8 mouse cellular contexts compared by ENCODE assay signal in the genomic region with DNA sequence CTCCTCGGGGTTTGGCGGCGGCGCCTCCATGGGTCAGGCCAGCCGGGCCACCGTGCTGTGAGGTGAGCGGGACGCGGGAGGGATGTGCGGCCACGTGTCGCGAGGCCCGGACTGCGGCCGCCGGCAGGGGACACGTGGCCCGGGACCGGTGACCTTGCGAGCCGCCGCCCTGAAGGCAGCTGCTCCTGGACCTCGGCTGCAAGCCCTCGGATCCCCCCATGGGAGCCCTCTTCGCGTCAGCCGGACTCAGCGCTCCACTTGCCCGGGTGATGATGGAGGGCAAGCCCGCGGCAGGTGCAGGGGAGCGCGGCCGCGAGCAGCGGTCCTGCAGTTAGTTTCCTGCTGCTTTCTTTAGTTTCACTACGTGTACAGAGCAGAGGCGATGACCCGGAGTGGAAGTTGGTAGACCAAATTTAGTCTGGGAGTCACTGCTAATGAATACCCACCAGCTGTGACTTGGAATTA. TPM values are rescaled to one million over a fixed set of nuclear protein-coding genes. Genes with fewer than 3 reads are reported as not detected.
A peak's percentile ranks its signal among the peaks of the same experiment; 100 is the strongest.
DNase-seq lines count a peak whose midpoint lies in the region; ATAC-seq lines count a peak whose summit lies in the region.

No protein-coding gene starts in this region.

- H3K27me3 ChIP-seq in forebrain, embryonic 15.5 days: no peaks in the 10 kb centered on the region
- H3K27me3 ChIP-seq in limb, embryonic 13.5 days: no peaks in the 10 kb centered on the region
- H3K27me3 ChIP-seq in neural tube, embryonic 13.5 days: no peaks in the 10 kb centered on the region

- under 1% methylated on average over 40 of the region's 40 CpGs for WGBS in forebrain, embryonic 15.5 days
- under 1% methylated on average over 40 of the region's 40 CpGs for WGBS in limb, embryonic 13.5 days
- under 1% methylated on average over 32 of the region's 40 CpGs for WGBS in neural tube, embryonic 13.5 days

- peak overlapping the region; percentile 64 for H3K4me2 ChIP-seq in forebrain, embryonic 15.5 days (replicated peaks)
- H3K4me2 ChIP-seq in limb, embryonic 13.5 days (replicated peaks): peak overlapping the region; percentile 81
- peak overlapping the region; percentile 68 for H3K4me2 ChIP-seq in neural tube, embryonic 13.5 days

- H3K27ac ChIP-seq in forebrain, embryonic 15.5 days (replicated peaks): peak overlapping the region; percentile 86
- H3K27ac ChIP-seq in limb, embryonic 13.5 days: peak overlapping the region; percentile 75
- peak overlapping the region; percentile 94 for H3K27ac ChIP-seq in neural tube, embryonic 13.5 days (replicated peaks)

- peak overlapping the region; percentile 63 for H3K4me3 ChIP-seq in forebrain, embryonic 15.5 days
- H3K4me3 ChIP-seq in limb, embryonic 13.5 days: peak overlapping the region; percentile 91
- H3K4me3 ChIP-seq in neural tube, embryonic 13.5 days: peak overlapping the region; percentile 92

- peaks cover 38% of the 10 kb centered on the region for H3K4me1 ChIP-seq in forebrain, embryonic 15.5 days
- H3K4me1 ChIP-seq in limb, embryonic 13.5 days: peaks cover 13% of the 10 kb centered on the region
- H3K4me1 ChIP-seq in neural tube, embryonic 13.5 days (replicated peaks): peaks cover 32% of the 10 kb centered on the region

- ATAC-seq in forebrain, embryonic 15.5 days (replicated peaks): peak; percentile 44
- ATAC-seq in limb, embryonic 13.5 days (ENCODE audit: low FRiP score, low read depth): peak; percentile 65
- peak; percentile 67 for ATAC-seq in neural tube, embryonic 13.5 days (ENCODE audit: low read depth)

- peak overlapping the region; percentile 91 for H3K9ac ChIP-seq in forebrain, embryonic 15.5 days (replicated peaks)
- peak overlapping the region; percentile 93 for H3K9ac ChIP-seq in limb, embryonic 13.5 days
- H3K9ac ChIP-seq in neural tube, embryonic 13.5 days: peak overlapping the region; percentile 94

- peaks cover 30% of the 10 kb centered on the region for H3K36me3 ChIP-seq in forebrain, embryonic 15.5 days
- peaks cover 35% of the 10 kb centered on the region for H3K36me3 ChIP-seq in limb, embryonic 13.5 days
- peaks cover 33% of the 10 kb centered on the region for H3K36me3 ChIP-seq in neural tube, embryonic 13.5 days

- DNase-seq in adrenal gland, adult 8-10 months: peak; percentile 70
- DNase-seq in adrenal gland, postnatal 25 days: no peak
- peak; percentile 70 for DNase-seq in retina, embryonic 14.5 days (ENCODE audit: low spot score)
- DNase-seq in retina, postnatal 1 day: no peak
- DNase-seq in thymus, postnatal 14 days: no peak

- H3K9me3 ChIP-seq in forebrain, embryonic 15.5 days: no peaks in the 10 kb centered on the region
- H3K9me3 ChIP-seq in limb, embryonic 13.5 days: no peaks in the 10 kb centered on the region
- no peaks in the 10 kb centered on the region for H3K9me3 ChIP-seq in neural tube, embryonic 13.5 days

RNA-seq across cellular contexts. Expression of a gene that starts 0.5 kb away (rescaled TPM):
- total RNA-seq in adrenal gland, adult 8-10 months (2022): 100 to 1,000 TPM; 298 to 415 (median 329) TPM
- total RNA-seq in adrenal gland, postnatal 25 days (2021): 289 and 311 TPM in 2 replicates
- 231 and 237 TPM in 2 replicates for polyA plus RNA-seq in forebrain, embryonic 15.5 days (2015; fragmentation: Nextera tagmentation; extraction: Ambion mirVana)
- polyA plus RNA-seq in limb, embryonic 13.5 days (2015; fragmentation: Nextera tagmentation; extraction: Ambion mirVana): 185 and 191 TPM in 2 replicates
- 133 and 157 TPM in 2 replicates for polyA plus RNA-seq in neural tube, embryonic 13.5 days (2015; fragmentation: Nextera tagmentation; extraction: Ambion mirVana)

Comparison
In these comparisons a context has a peak if more than half of its experiments do, and no peak if none do; other contexts are left out.
1. DNase-seq: peak in adrenal gland, adult 8-10 months (single experiment) and retina, embryonic 14.5 days (single experiment); none in adrenal gland, postnatal 25 days (single experiment), retina, postnatal 1 day (single experiment) and thymus, postnatal 14 days (single experiment).
2. Peak in every context shown above with its lines, with median percentiles within 50 percentile points of each other: ATAC-seq, H3K27ac ChIP-seq, H3K4me2 ChIP-seq, H3K4me3 ChIP-seq and H3K9ac ChIP-seq.